Mouse (Mus musculus): ENCODE data around the gene Gpbp1.

DNA sequence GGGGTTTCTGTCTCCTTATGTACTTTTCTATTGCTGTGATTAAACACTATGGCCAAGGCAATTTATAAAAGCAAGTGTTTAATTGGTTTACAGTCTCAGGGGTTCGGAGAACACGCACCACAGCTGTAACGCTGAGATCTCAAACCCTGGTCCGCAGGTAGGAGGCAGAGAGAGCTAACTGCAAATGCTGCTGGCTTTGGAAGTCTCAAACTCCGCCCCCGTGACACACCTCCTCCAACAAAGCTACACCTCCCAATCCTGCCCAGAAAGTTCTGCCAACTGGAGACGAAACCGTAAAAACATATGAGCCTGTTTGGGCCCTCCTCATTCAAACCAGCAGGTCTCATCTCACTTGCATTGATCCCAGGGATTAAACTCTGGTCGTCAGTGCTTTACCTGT is 47.8 kb upstream of the Gpbp1 start:
- TF ChIP-seq CTCF (IDR thresholded peaks at IDR 0.05; ENCODE audit: low read depth) (no peak), EP300 (IDR thresholded peaks at IDR 0.05; ENCODE audit: low read depth) (no peak)

Measured in liver, embryonic 14.5 days (tissue).